Mouse (Mus musculus): Measurements from ENCODE around the gene Me3.

Gene Me3

DNA sequence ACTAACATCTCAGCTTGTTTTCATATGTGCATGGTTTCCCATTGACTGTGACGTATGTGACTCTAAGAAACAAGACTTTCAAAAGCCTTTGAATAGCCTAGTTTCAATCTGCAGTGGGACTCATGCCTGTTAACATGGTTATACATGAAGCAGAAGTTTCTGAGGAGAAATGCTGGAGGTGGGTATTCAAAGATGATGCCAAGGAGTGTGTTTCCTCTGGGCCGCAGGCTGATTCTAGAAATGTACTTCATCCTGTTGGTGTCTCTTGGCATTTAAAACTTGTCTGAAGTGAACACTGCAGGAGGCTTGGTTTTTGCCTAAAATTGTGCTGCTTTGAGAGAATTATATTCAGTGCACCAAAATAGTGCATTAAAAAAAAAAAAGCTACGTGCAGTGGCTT is 34.2 kb downstream of the Me3 start:
- no peak for DNase-seq (ENCODE audit: low spot score)

DNA sequence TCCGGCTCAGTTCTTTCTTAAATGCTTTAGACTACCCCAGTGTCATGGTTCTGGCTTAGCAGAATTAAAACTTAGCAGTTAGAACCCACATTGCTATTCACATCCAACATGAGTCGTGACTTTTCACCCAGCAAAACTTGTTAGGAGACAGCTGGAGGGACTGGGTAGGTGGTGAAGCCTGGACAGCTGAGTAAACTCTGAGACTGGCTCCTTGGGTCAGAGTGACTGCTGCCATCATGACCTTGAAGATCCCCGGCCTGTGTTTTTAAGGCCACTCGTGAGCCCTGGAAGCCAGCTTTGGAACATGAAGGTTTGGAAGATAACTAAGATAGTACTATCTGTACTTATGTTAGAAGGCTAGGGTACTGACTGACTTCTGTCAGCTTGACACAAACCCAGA is 35.4 kb downstream of the Me3 start:
- DNase-seq (ENCODE audit: low spot score) = no peak

DNA sequence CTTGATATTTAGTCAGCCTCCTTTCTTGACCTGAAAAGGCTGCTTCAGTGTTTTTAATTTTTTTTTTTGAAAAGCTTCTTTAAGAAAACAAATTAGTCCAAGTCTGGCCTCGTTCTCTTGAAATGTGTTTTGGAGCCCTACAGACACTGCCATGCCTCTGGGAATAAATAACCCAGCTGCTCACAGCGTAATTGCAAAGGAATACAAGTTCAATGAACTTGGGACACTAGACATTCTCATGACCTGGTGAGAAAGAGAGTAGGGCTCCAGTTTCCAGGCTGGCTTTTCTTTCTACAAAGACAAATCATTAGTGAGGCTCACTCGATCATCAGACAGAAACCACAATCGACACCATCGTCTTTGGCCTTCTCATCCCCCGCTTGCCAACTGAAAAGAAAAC is 37.3 kb downstream of the Me3 start:
- no peak for DNase-seq (ENCODE audit: low spot score)

DNA sequence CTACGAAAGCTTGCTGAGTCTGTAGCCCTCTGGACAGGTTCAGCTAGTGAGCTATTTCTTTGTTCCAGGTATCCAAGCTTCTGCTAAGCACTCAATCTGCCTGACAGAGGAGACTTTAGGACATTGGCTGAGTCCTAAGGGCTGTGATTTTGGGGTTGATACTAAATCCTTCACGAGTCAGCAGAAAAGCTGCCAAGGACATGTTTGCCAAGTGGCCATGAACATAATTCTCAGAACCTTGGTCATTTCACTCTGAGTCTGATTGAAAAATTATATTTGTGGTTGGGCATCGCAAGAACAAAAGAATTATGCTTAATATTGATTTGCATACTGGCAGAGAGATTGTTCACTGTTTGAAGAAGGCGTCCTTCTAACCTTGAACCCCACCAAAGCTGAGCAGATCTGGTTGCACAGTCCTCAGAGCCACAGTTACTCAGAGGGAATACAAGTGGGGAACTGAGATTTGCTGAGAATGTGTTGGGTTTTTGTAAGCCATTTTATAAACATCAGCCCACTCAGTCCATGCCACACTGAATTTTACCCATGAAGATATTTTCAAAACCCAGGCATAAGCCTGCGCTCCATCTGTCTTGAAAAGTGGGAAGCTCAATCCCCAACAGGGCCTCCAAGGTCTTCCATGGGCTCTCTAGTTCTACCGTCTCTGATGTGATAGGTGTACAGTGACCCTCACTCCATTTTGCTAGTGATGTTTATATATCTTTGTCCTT is 39.1 kb downstream of the Me3 start:
- no peak for DNase-seq (ENCODE audit: low spot score)

DNA sequence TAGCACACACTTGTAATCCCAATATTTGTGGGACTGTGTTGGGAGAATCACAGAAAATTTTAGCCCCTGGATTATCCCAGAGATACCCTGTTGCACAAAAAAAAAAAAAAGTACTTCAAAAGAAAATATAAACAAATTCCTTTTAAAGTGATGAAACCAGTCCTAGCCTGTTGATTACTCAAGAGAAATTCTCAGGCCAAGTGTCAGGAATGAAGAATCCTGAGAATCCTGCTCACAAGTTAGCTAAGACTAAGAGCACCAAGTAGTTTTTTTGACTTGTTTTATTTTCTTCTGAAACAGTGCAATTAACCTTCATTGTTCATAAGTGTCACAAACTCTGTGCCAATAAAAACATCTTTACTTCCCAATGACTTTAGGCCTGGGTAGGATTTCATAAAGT is 44.0 kb downstream of the Me3 start:
- no peak for DNase-seq (ENCODE audit: low spot score)

DNA sequence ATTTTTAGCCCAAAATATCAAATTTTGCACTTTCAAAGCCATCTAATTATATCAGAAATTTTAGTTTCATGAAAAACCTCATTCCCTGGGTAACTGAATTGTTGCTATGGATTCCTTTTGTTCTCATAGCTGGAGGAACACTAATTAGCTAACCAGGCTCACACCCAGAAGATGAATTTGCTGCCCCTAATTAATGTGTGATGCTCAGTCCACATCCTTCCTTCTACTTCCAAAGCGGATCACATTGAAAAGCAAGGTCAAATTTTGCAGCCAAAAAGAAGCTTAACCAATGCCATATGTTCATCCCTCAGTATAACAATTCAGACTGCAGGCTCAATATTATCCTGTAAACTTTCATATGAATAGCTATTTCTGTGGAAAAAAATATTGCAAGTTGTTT is 45.7 kb downstream of the Me3 start:
- DNase-seq (ENCODE audit: low spot score) = no peak

DNA sequence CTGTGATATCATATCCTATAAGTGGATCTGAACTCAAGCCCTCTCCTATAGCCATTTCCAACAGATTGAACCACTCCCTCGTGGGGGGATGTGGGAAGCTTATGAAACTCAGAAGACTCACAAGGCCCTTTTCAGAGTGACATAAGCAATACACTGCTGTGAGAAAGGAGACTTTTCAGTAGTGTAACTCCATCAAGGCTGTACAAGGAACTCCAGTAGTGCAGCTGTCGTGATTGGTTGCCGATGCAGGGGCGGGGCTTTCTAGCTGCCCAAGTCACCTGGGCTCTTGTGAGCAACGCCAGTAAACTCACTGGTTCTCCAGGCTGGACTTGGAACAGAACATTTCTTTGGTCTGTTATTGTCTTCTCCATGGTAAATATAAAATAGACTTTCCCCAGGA is 46.5 kb downstream of the Me3 start:
- no peak for DNase-seq (ENCODE audit: low spot score)

DNA sequence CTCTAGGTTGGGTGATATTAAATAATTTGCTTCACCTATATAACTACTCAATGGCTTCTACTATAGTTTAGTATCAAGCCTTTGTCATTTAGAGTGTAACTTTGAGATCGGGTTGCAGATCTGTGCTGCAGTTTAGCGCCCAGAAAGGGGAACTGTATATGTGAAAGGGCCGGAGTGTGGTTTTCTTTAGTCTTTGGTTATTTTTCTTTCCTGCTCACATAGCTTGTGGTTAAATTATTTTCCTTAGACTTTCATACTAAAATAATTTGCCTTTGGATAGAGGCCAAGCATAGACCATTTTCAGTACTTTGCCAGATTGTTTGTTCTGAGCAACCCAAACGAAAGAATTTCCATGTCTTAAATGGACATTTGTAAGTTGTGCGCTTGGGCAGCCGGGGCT is 46.9 kb downstream of the Me3 start:
- no peak for DNase-seq (ENCODE audit: low spot score)

DNA sequence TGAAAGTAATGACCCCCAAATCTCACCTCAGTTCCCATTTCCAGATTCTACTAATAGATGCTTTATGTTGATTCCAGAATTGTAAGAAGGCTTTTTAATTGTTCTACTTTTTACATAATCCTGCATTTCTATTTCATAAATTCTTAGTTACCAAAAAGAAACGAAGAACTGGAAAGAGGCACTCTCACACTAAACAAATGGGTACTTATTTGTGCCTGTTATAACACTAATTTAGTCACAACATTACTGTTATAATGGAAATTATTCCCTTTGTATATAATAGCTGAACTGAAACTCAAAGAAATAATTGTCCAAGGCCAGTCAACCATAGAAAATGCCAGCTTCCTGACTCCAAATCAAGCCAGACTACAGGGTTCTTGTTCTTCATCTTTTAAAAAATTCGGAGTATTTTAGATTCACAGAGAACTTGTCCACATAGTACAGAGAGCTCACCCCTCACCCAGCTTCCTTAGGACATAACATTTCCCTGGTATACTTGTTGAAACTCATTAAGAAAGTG is 47.5 kb downstream of the Me3 start:
- no peak for DNase-seq (ENCODE audit: low spot score)

DNA sequence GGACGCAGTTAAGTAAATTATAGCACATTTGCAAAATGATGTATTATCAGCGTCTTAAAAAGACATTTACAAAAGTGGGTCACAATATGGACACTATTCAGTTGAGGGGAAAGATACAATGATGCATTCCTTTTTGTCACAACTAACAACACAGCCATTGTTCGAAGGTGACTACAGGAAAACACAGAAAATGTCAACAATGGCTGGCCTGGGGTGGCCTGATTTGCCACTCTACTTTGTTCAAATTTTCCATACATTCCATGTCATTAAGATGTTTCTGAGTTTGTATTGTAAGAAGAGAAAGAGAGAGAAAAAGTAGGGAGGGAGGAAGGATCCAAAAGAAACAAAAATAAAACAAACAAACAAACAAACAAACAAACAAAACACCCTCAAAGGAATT is 48.7 kb downstream of the Me3 start:
- DNase-seq (ENCODE audit: low spot score) = peak; percentile 2

DNA sequence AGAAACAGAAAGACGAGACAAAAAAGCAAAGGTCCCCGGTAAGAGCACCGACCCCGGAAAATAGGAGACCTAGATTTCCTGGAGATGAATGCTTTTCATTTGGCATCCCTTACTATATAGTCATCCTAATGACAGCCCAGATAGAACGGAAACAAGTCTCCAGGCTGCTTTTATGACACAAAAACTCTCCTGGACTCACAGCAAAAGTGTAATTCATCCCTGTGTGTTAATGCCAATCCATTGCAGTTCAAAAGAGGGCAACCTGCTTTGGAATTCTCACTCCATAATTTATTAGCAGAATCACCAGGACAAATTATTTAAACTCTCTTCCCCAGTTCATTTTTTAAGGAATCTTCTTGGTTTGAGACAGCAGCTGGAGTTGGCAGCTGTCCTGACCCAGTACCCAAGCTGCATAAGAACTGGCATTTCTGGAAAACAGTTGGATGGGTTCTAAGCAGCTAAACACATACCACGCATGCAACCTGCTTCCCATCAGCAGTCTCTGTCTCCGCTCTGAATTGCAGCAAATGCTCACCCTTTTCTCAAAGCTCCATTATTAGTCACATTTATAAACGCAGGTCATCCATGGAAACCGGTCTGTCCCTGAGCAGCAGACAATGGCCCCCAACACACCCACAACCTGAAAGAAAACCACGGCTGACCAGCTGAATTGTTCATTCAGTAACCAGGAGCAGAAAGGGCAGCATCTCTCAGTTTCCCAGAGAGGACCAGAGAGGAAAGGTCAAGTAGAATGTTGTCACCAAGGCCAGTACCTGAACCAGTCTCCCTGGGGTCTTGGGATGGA is 49.7 kb downstream of the Me3 start:
- DNase-seq (ENCODE audit: low spot score) = peak; percentile 19

DNA sequence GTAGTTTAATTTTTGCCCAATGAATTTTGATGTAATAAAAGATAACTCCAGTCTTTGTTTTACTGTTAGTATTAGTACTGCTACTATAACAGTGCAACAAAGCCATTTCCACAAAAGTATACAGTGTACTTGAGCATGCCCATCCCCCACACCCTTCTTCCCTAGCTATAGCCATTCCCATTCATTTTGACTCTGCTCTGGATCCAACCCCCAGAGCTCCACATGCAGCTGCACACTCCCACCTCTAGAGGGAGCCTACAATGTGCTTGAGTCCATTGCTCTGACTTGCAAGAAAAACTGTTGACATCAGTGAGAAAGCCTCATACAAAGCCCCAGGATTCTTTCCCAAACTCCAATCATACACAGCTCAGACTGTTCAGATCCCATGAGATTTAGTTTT is 66.0 kb downstream of the Me3 start:
- DNase-seq (ENCODE audit: low spot score) = peak; percentile 41

DNA sequence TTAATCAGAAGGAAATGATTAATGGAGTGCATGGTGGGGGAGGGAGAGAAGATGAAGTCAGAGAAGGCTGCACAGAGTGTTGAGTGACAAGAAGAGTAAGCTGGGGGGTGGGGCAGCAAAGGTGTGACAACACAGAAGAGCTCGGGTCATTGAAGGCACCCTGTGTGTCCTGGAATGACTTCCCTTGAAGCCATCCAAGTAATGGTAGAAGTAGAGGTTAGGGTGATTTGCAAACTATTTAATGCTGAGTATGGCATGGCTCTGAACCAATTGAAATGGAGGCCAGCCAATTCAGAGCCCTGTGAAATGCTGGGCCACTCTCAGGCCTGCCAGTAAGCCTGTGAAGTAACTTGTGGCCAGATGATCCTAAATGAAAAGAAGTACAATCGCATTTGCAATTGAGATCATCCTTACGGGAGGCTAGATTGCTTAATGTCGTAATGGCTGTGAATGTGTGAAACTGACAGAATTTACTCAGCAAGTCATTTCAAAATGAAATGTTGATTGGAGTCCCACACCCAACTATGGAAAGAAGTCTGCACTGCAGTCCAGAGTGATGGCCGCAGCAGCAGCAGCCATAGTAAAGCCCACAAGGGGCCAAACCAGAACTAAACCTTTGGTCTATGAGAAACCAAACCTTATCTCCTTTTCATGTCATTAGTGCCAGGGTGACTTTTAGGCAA is 67.6 kb downstream of the Me3 start:
- no peak for DNase-seq (ENCODE audit: low spot score)

DNA sequence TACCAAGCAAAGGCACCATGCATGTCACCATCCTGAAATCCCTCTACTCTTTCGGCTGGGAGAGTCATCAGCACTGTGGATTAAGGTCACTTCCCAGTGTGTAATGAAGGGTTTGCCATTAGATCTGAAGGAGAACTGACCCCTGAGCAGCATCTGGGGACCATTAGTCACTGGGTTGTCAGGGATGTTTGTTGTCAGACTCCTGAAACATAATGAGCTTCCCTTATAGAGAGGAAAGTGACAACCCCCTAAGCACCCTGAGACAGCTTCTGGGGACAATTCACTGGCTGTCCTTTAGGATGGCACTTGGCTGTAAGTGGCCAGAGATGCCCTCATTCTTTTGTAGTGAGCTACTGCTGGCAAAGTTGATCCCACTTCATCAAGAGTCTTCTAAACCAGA is 68.3 kb downstream of the Me3 start:
- no peak for DNase-seq (ENCODE audit: low spot score)

DNA sequence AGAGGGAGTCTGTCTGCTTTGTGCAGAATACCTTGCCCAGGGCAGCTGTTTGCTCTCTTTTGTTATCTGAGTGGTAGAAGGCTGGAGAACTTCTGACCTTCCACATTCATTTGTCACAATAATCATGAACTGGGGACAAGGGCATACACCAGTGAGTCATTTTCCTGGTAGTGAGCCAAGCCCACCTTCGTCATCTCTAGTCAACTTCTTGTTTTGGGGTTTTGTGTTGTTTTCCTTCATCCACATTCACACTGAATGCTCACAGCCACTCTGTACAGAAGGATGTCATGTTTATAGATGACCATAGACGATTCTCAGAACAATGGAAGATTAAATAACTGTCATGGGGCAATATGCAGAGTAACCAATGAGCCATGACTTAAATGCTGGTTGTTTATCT is 78.6 kb downstream of the Me3 start:
- no peak for DNase-seq (ENCODE audit: low spot score)

DNA sequence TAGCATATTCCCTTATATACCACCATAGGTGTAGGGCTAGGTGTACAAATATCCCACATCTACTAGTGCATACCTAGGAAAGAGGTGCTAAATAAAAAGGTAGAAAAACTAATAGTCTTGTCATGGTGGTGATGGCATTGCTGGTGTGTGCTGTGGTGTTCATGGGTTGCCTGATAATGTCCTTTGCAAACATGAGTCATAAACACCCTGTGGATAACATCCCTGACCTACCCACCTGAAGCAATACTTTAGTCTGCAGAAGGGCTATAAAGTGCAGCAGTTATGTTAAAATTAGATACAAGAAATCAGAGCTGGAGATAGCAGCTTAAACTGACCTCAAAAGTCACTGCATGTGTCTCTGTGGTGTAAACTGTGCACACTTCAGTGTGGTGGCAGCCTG is 80.9 kb downstream of the Me3 start:
- no peak for DNase-seq (ENCODE audit: low spot score)

DNA sequence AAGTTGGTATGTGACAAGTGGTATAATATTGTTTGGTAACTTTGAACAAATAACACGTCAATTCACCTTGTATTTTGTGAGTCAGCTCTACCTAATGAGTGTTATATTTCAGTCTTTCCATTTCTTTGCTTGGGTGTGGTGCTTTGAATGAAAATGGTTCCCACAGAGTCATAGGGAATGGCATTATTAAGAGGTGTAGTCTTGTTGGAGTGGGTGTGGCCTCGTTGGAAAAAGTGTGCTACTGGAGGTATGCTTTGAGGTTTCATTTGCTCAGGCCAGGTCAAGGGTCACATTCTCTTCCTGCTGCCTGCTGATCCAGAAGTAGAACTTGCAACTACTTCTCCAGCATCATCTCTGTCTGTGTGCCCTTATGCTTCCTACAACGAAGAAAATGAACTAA is 84.0 kb downstream of the Me3 start:
- DNase-seq (ENCODE audit: low spot score) = no peak

DNA sequence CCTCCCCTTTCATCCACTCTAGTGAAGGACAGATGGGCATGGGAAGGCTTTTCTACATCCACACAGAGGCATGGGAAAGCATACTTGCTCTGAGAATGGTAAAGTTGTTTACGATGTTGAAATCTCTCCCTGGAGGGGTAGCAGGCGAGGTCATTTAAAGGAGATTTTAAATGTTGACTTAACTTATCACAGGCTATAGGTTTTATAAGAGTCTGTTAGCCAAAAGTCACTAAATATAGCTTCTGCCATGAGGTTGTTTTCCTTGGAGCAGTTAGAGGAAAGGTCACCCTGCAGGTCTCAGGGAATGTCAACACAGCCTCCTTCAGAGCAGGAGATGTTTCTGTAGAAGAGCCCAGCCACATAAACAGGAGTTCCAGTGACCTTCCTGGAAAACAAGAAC is 85.3 kb downstream of the Me3 start:
- DNase-seq (ENCODE audit: low spot score) = no peak

DNA sequence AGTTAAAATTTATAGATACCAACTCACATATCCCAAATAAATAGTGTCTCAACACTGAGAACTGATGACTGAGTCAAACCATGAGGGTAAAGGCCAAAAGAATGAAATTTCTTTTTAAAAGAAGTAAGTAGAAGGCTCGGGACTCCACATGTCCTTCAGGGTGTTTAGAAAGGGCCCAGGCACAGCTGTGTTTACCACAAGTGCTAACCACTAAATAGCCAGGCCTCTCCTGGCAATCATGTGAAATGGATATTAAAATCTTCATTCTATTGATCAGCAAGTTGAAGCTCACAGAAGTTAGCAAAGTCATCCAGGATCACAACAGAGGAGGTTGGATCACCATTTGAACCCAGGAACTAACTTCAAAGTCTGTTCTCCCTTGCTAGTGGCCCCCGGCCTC is 86.1 kb downstream of the Me3 start:
- no peak for DNase-seq (ENCODE audit: low spot score)

DNA sequence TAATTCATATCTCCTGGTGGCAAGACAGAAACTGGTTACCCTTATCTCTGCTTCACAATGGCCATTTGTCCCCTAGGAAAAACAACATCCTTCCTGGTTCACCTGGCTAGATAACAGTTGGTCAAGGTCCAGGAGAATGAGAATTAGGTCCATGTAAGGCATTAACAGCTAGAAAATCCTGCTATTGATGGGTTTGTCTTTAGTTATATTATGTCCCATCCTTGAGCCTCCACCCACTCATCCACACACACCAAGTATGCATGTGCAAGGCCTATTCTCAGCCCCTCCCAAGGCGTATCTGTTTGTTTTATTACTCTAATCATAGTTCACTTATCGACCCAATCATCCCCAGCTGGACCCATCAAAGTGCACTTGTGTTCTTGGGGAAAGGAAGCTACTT is 88.1 kb downstream of the Me3 start:
- DNase-seq (ENCODE audit: low spot score) = no peak

DNA sequence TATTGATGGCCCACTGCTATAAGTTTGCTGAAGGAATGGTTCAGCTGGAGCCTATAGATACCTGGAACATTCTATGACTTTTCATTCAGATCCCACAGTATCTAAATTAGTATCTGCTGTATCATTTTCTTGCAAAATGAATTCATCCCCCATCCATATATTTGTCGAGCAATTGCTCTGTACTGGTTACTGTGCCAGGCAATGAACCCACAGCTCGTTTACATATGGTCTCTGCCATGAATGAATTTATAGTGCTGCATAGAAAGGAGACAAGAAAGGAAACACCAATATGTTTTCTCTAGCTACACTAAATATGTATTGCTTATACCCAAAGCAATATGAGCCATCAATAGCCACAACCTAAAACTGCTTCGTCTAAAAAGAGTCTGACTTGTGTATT is 94.5 kb downstream of the Me3 start:
- DNase-seq (ENCODE audit: low spot score) = no peak

DNA sequence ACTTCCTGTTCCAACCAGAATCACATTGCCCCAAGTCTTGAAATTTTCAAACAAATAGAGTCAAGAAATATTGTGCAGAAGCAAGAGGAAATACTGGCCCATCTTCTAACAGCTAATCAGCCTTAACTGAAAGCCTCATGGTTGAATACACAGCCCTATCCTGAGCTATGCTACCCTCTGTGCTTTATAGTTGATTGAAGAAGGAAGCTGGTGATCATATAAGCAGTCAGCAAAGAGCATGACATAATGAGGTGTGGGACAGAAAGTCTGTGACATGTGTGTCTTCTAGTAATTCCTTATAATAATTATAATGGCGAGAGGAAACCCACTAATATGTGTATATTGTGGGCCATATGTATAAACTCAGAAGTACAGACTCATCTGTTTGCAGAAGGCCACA is 95.4 kb downstream of the Me3 start:
- DNase-seq (ENCODE audit: low spot score) = no peak

DNA sequence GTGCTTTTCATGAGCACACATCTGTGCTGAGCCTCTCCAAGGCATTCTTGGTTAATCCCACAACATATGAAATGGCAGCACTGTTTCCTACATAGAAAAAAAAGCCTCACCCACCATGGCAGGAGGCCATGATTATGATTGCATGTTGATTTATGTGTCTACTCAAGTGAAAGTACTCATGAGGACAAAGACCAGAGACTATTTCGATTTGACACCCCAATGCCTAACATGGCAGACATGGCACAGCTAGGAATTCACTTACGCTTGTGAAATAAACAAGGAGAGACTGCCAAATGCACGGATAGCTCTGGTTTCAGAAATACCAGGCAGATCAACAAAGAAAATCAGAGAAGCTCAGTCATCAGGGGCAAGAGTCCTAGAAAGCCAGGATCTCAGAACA is 96.2 kb downstream of the Me3 start:
- DNase-seq (ENCODE audit: low spot score) = no peak

All from testis, postnatal 10 days (tissue).